Mouse (Mus musculus): Measurements from ENCODE around the gene Rpl19. TPM values are rescaled to one million over a fixed set of nuclear protein-coding genes. Genes with fewer than 3 reads are reported as not detected.
A peak's percentile ranks its signal among the peaks of the same experiment; 100 is the strongest.

Rpl19 gene
- total RNA-seq, 2 experiments from 2014 or later: 457 to 462 TPM

- no peak for DNase-seq (ENCODE audit: low spot score)
Measured at GRCm38 (mm10) chr11:97998898-97999608, 27.5 kb upstream of the Rpl19 start.

GRCm38 (mm10) chr11:97999748-98000147 lies 26.8 kb upstream of the Rpl19 start:
- DNase-seq (ENCODE audit: low spot score): no peak

DNA sequence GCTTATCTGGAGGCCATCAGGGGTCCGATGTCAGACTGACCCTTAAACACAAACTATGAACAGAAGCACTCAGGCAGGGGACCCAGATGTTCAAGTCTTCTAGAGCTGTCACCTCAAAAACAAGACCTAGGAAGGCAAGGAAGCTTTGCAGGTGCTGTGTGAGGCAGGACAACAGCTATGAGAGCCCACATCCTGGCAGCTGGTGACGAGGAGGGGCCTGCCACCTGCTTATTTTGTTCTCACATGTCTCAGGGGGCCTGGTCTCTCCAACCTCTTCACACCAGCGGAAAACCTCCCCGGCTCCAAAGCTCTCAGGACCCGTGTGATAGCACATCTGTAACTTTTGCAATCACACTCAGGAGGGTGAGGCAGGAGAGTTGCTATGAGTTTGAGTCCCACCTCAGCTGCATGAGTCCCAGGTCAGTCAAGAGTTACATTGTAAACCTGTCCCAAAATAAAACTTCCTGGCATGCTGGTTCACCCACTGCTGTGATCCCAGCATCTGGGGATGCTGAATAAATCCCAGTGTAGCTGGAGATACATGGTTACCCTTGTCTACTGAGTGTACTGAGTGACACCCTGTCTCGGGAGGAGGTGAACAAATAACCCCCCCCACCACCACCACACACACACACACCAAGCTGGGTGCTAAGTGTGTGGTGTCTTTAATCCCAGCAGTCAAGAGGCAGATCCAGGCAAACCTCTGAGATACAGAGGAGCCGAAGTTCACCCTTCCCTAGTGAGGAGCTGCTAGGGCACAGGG lies 26.0 kb upstream of the Rpl19 start:
- no peak for DNase-seq (ENCODE audit: low spot score)

GRCm38 (mm10) chr11:98001351-98001824 lies 25.1 kb upstream of the Rpl19 start:
- no peak for DNase-seq (ENCODE audit: low spot score)

- no peak for DNase-seq (ENCODE audit: low spot score)
Measured at GRCm38 (mm10) chr11:98001986-98002385, 24.5 kb upstream of the Rpl19 start.

DNA sequence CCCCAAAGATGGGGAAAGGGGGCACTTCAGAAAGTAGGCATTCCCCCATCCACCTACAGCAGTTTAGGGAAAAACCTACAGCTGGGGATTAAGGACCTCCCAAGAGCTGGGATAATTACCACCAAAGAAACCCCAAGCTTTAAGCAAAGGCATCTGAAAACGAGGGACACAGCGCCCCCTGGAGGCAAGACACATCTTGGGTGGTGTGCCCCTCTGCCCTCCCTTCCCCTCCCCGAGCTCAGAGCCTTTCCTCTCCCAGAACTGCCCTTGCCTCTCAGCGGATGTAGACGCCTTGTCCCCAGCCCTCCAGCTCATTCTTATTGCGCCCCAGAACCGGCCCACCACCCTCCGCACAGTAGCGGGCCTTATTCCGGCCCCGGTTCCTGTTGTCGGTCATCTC lies 23.9 kb upstream of the Rpl19 start:
- peak; percentile 77 for DNase-seq (ENCODE audit: low spot score)

DNA sequence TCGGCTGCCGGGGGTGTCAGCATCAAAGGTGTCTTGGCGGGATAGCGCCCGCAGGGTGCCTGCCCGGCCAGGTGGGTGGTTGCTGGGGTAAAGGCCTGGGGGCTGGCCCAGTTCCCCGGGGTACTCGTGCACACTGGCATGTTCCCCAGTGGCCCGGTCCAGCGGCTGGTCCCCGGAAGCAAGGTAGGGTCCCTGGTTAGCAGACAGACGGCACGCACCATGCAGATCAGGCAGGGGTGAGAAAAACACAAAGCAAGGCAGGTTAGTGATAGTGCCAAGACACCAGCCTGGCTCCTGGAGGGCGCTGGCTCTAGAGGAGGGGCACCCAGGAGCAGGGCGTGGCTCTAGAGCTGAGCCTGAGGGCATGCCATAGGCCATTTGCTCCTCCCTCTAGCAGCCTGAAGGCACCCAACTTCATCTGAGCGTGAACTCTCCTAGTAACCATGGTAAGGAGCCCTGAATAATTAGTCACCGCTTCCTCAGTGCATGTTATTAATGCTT lies 23.3 kb upstream of the Rpl19 start:
- DNase-seq (ENCODE audit: low spot score): no peak

DNA sequence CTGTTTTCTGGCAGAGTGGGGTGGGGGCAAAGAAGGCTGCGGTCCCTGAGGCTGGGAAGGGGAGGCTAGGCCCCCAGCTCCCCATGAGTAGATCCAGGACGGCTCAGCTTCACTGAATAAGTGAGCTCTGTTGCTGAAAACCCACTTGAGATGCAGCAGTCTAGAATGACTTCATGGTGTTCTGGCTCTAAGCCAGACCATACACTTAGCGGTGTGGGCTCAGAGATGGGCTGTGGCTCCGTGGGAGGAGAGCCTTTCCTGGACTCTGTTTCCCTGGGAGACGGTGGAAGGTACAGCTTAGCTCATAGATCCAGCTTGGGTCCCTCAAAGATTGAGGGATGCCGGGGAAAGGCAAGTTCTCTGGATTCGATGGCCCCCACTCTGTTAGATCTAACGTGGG lies 22.3 kb upstream of the Rpl19 start:
- no peak for DNase-seq (ENCODE audit: low spot score)

GRCm38 (mm10) chr11:98005076-98005475 lies 21.4 kb upstream of the Rpl19 start:
- peak; percentile 40 for DNase-seq (ENCODE audit: low spot score)

DNA sequence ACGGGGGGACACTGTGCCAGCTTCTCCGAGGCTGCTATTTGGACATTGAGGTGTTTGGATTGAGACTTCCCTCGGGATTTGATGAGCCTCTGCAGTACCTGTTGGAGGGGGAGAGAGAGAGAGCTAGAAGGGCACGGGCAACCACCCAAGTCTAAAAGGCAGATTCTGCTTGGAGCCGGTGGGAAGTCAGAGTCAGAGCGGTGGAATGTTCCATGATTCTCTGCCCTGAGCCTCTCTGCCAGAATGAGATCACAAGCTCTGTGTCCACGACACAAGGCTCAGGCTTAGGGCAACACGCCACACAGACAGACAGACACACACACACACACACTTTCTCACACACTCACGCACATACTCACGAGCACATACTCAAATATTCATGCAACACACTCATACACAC lies 20.8 kb upstream of the Rpl19 start:
- peak; percentile 77 for DNase-seq (ENCODE audit: low spot score)

DNA sequence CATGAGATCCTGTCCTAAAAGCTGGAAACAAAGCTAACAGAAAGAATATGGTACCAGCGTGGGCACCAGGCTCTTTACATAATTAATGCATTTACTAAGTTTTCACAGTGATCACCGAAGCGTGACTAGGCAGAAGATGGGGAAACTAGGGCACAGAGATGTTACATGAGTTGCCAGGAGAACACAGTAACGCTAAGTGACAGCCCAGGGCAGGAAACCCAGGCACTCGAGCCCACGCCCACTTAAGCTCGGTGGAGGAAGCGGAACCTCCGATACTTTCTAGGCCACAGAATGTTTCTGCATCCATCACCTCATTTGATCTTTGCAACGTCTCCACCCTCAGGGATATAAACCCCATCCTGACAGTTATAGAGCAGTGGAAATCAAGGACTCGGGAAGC lies 18.4 kb upstream of the Rpl19 start:
- DNase-seq (ENCODE audit: low spot score): no peak

GRCm38 (mm10) chr11:98011716-98012115 lies 14.8 kb upstream of the Rpl19 start:
- DNase-seq (ENCODE audit: low spot score): no peak

DNA sequence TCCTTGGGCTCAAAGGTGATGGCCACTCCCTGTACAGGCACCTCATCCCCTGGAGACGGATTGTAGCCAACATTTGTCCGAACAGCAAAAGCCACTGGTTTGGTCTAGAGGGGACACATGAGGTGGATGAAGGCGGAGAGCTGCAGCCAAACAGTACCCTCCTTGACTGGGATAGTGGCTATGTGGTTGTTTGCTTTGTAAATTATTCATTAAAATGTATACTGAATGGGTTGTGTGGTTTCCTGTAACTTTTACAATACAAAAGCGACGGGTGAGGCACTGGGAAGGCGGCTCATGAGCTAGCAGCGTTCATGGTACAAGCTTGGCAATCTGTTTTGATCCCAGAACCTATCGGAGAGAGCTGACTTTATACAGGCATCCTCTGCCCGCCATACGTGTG lies 13.7 kb upstream of the Rpl19 start:
- no peak for DNase-seq (ENCODE audit: low spot score)

DNA sequence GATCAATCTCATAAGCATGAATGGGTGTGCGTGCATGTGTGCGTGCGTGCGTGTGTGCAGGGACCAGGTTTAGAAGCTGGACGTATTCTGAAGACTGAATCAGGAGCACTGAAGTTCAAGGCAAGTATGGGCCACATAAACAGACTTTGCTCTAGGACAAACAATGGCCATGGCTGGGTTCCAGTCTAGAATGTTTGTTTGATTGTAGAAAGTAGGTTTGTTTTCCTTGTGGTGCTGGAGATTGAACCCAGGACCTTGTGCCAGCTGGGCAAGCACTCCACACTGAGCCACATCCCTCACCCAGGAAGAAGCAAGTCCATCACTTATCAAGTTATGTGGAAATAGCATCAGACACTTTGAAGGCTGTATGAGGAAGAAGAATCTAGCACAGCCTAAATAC lies 10.3 kb upstream of the Rpl19 start:
- DNase-seq (ENCODE audit: low spot score): no peak

DNA sequence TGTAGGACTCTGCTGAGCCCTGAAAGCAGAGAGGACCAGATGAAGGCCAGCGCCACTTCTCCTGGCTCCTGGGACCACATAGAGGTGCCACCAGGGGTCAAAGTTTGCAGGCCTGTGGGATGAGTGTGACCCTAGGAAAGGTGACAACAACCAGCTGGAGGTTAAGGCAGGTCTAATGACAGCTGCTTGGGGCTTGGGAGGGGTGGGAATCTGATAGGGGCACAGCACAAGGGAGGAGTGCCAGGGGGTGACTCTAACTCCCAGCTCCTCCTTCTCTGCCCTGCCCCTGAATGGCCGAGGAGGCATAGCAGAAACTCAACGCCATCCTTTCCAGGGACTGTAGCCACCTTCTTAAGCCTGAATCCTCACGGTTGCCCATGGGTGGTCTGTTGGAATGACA lies 9.7 kb upstream of the Rpl19 start:
- DNase-seq (ENCODE audit: low spot score): peak; percentile 79

GRCm38 (mm10) chr11:98018222-98018621 lies 8.3 kb upstream of the Rpl19 start:
- DNase-seq (ENCODE audit: low spot score): peak; percentile 68

DNA sequence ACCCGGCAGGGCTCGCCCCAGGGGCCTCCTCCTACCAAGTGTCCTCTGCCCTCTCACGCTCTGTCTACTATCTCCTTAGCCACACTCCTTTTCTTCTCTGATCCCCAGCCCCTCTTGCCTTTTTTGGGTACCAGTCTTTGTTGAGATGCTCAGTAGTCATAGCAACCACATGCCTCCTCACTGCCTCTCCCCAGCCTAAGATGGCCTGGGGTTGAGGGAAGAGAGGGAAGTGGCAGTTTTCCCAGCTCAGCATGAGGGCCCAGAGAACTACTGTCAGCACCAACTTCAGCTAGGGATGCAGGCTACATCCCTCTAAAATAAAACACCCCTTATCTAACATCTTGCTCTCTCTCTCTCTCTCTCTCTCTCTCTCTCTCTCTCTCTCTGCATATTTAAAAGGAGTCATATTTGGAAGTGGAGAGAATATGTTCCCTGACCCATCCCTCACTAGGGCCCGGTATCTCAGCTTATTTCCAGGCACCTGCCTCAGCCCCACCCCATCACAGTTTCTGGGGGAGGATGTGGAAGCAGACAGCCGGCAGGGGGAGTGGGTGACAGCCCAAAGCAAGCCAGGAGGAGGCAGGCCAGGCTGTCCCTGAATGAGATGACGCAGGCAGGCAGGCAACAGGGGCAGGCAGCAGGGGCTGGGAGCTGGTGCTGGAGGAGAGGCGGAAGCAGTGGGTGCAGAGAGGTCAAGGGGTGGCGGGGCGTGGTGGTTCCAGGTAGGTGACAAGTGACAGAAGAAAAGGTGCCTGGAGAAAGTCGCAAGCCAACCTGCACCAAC lies 7.5 kb upstream of the Rpl19 start:
- peak; percentile 69 for DNase-seq (ENCODE audit: low spot score)

DNA sequence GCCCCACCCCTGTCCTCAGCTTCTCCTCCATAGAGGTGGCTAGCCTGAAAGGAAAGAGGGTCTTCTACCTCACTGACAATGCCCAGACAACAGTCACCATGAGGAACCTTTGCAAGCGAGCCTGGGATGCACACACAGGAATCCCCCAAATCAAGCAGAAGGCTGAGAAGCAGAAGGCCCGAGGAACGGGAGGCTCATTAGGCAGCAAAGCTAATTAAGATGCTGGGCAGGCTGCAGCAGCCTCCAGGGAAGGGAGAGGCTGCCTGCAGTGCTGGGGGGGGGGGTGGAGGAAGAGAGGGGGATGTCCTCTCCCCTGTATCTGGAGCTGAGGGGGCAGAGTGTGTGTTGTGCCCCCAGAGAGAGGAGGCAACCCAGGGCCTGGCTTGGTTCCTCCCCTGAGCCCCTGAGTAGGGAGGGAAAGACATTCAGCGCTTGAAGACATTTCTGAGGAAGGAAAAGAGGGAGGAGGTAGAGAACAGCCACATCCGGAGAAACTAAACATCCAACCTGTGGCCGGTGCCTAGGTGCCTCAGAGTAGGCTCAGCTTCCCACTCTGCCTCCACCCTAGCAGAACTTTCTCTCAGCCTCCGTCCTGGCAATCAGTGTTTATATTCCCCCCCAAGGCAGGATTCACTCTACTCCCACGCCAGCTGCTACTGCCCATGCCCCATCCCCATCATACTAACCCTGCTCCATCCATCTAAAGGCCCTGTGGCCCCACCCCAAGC lies 6.5 kb upstream of the Rpl19 start:
- DNase-seq (ENCODE audit: low spot score): no peak

DNA sequence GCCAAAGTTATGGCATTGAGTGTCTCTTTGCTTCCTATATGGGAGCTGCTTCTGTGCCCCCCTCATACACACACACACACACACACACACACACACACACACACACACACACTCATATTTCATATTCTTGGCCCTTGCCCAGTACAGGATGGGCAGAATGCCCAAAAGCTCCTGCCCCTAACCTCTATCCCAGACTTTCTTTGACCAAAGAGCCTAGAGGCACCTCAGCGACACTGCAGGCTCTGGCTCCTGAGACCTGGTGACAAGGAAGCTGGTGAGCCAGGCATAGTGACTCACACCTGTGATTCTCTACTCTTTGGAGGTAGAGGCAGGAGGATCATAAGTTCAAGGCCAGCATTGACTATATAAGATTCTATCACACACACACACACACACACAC lies 5.8 kb upstream of the Rpl19 start:
- DNase-seq (ENCODE audit: low spot score): no peak

- DNase-seq (ENCODE audit: low spot score): no peak
Measured at GRCm38 (mm10) chr11:98021118-98021517, 5.4 kb upstream of the Rpl19 start.

DNA sequence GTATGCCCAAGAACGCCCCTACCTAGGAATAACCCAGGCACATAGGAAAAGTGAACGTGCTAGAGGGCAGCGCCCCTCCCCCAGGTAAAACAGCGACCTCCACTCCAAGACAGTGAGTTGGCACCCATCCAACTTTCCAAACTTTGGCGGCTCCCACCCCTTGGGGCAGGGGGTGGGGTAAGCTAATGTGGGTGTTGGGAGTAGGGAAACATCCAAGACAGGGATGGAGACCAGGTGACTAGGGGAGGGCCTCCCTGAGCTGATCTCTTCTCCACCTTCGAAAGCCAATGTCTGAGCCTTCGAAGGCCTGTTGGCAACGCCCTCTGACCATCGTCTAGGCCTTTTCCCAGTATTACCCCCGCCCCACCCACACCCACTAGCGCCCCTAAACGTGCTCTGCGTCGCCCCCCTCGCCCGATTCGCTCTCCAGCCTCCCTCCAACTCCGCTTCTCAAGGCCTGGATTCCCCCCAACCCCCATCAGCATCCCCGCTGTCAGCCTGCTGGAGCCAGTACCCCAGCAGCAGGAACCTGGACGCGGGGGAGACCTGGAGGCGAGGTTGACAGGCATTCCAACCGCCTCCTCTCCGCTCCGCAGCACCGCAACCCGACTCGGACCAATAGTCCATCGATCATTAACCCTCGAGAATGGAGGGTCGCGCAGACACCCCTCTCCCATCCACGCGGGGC lies 4.8 kb upstream of the Rpl19 start:
- no peak for DNase-seq (ENCODE audit: low spot score)
